Mouse (Mus musculus) heart, postnatal 36 days (tissue): ENCODE results near the gene Eif3c. TPM values are rescaled to one million over a fixed set of nuclear protein-coding genes. Genes with fewer than 3 reads are reported as not detected.

Experiments used
- DNase-seq, 2 experiments: peaks; one replicate each; pipeline ENCODE4 v3.0.0; 2021 to 2022
- intact Hi-C: fragments of 180-260 bp; cut with DNase I; formaldehyde crosslinking; loops from one replicate; pipeline ENCODE4 v1.15.1; 2025
- total RNA-seq, 2 experiments: library from RNA; stranded (reverse); gene quantifications; 2 replicates each; pipeline ENCODE4 v1.2.3; 2021

Eif3c gene
- total RNA-seq, 2 experiments from 2014 or later, result 156 to 157 TPM

GRCm38 (mm10) chr7:126565693-126566092 lies 518 bp downstream of the Eif3c start:
- DNase-seq, result no peak
- intact Hi-C loops, result loop anchor here (2.0 kb wide), 1 partner anchor 79 kb away; the partner anchor contains the start of gene Tufm

GRCm38 (mm10) chr7:126556635-126557034 lies 9.6 kb downstream of the Eif3c start:
- no peak for DNase-seq
- intact Hi-C loops, result no loop called here

DNA sequence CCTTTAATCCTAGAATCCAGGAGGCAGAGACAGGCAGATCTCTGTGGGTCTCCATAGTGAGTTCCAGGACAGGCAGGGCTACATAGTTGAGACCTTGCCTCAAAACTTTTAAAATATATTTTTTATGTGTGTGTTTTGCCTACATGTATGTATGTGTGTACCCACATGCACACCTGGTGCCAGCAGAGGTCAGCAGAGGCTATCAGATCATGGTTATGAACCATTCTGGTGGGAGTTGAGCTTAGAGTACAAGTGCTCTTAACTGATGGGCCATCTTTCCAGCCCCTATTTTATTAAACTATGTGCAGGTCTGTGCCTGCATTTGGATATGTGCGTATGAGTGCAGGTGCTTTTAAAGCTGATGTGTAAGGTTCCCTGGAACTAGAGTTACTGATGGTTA lies 11.4 kb downstream of the Eif3c start:
- intact Hi-C loops, result no loop called here
- DNase-seq, result no peak

DNA sequence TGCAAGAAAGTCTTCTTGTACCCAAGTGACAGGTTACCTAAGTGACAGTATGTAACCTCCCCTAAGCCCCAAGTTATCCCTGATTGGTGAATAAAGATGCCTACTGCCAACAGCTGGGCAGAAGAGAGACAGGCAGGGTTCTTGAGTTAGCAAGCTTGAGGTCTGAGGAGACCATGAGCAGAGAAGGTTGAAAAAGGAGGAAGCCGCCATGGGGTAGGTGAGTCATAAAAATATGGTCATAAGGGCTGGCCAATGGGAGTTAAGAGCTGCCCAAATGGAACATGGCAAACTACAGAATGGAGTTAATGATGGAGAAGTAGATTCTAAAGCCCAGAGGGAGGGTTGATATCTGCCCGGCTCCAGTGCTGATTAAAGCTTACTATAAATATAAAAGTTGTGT lies 20.6 kb downstream of the Eif3c start:
- intact Hi-C loops, result no loop called here
- DNase-seq, result no peak

GRCm38 (mm10) chr7:126541661-126542060 lies 24.6 kb downstream of the Eif3c start:
- intact Hi-C loops, result no loop called here
- no peak for DNase-seq

- DNase-seq, result no peak
- intact Hi-C loops, result no loop called here
These were observed 28.2 kb downstream of the Eif3c start for GRCm38 (mm10) chr7:126537820-126538585.

GRCm38 (mm10) chr7:126536466-126536865 lies 29.7 kb downstream of the Eif3c start:
- DNase-seq, result no peak
- intact Hi-C loops, result no loop called here

DNA sequence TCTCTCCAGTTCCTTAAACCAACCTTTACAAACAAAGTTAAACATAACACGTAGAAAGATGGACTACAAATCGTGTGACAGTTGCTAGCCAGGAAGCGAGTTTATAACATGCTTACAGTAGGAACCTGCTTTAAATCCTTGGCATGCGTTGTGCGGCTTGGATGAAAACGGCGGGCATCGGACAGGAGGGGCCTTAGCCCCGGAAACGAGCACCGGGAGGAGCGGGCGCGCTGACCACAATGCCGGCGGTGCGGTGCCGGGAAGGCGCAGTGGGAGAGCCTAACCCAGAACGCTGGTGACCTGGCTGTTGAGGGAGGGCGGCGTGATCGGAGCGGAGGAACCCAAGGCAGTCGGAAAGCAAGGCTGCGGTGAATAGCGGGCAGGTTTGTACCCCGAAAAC lies 30.4 kb downstream of the Eif3c start:
- intact Hi-C loops, result no loop called here
- DNase-seq, result no peak

GRCm38 (mm10) chr7:126533434-126533833 lies 32.8 kb downstream of the Eif3c start:
- intact Hi-C loops, result no loop called here
- no peak for DNase-seq

DNA sequence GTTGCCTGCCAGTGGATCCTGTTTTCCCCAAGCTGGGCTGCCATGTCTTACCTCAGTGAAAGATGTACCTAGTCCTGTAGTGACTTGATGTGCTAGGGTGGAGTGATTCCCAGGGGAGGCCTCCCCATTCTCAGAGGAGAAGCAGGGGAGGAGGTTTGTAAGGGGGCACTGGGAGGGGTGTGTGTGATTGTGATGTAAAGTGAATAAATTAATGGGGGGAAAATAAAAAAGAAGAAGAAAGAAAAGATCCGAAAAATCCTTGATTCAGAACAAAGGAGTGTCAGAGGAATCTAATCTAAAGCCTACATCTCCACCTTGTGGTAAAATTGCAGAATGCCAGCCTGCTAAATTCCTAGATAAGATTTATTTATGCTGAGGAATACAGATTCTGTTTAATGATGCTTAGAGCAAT lies 38.0 kb downstream of the Eif3c start:
- DNase-seq, result peak in 1 of 2 experiments; percentile 7
- intact Hi-C loops, result loop anchor here (1.0 to 2.0 kb wide), 4 partner anchors 23 to 205 kb away; no protein-coding TSS in a partner anchor

DNA sequence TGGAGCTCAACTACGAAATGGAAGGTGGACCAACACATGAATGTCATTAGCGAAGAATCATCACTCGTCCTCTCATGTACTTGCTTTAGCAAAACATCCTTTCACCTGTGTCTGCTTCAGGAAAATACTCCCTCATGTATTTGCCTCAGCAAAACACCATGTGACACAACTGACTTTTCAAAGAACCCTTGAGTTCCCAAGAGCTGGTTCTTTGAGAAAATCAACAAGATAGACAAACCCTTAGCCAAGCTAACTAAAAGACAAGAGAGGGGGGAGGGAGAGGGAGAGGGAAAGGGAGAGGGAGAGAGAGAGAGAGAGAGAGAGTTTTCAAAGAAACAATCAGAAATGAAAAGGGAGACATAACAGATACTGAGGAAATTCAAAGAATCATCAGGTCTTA lies 42.9 kb downstream of the Eif3c start:
- intact Hi-C loops, result no loop called here
- DNase-seq, result no peak

DNA sequence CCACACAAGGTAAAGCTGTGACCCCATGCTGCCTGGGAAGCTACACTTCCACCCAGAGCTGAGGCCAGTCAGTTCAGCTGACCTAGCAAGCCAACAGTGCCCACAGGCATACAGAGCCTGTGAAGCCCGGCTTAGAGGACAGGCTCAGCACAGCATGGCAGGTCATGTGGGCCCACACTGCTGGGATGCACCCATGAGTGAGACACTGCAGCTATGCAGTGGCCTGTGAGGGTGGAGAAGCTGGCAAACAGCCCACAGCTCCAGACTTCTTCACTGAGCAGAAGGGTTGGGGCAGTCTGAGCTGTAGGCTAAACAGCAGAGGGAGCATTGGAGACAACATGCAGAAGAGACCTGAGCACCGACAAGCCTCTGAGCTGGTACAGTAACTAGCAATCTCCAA lies 46.7 kb downstream of the Eif3c start:
- no peak for DNase-seq

DNA sequence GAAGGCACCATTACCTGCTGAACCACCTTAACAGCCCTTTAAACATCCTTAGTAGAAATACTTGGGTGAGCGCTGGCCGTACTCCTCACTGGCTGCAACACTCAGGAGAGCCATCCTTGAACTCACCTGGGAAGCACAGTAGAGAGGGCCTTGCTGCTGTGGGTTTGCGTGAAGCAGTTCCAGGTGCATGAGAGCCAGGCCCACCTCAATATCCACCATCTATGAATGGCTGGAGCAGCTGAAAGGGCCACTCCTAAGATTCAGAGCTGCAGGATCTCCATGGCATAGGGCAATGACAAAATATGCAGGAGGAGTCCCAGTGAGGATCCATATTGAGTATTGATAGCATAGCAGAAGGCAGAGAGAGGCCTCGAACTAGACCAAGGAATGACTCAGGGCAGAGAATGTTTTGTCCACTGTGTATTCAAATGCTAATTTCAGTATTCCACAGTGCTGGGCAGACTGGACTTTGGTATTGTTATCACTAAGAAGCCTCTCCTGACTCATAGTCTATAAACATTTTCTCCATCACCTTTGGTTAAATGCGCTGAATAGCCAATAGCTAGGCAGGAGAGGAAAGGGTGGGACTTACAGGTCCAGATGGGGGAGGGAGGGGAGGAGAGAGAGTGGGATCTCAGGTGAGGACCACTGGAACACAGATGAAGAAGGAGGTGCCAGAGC lies 47.8 kb downstream of the Eif3c start:
- DNase-seq, result no peak
- intact Hi-C loops, result no loop called here

More for the DNA sequence above, 46.7 kb downstream of the Eif3c start:
- intact Hi-C loops, result no loop called here

DNA sequence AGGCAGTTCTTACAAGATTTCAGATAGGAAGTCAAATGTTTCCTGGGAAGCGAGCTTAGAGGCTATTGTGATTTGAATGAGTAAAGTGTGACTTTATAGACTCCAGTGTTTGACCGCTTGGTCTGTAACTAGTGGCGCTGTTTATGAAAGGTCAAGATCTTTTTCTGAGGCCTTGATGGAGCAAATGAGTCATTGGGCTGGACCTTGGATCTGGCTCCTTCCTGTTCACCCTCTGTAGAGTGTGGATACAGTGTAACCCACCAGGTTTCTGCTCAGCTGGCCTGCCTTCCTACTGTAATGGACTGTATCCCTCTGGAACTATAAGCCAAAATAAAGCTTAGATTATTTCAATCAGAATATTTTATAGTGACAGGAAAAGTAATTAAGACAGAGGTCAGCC lies 54.9 kb downstream of the Eif3c start:
- DNase-seq, result no peak
- intact Hi-C loops, result no loop called here

- intact Hi-C loops, result loop anchor here (10.0 kb wide), 1 partner anchor 838 kb away; the partner anchor contains the start of gene Zfp768
These were observed 59.0 kb downstream of the Eif3c start for GRCm38 (mm10) chr7:126507126-126507778.

GRCm38 (mm10) chr7:126504913-126505312 lies 61.3 kb downstream of the Eif3c start:
- DNase-seq, result no peak
- intact Hi-C loops, result loop anchor here (2.0 to 10.0 kb wide), 3 partner anchors 24 to 840 kb away; partner anchors contain the start of genes Tbx6 and Zfp768

More at GRCm38 (mm10) chr7:126507126-126507778, 59.0 kb downstream of the Eif3c start:
- no peak for DNase-seq

DNA sequence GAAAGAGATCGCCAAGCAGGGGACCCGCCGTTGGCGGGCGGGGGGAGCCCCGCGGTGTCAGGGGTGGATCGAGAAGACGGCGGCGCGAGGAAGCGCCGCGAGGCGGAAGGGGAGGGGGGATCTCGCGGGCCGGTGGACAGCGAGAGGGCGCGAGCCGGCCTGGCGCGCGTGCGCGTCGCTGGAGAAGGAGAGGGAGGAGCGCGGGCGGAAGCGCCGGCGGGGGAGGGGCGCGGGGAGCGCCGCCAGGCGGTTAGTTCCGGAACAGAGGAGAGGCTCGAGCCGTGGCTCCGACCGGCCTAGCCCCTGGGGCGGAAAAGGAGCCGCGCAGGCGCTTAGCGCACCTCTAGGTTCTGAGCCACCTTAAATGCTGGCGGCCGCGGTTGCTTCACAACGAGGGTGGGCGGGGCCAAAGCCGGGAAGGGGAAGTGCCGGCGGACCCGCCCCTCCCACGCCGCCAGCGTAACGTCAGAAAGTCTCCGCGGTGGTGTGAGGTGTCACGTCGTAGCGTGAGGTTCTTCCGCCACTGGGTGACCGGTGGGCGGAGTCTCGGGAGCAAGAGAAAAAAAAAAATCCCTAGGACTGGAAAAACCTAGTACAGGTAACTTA lies 62.8 kb downstream of the Eif3c start, which contains the start of gene Atxn2l:
Gene Atxn2l (minus strand): TSS at position 165 of the 606 bp plus-strand sequence.
- intact Hi-C loops, result loop anchor here (1.0 to 10.0 kb wide), 3 partner anchors 16 to 841 kb away; partner anchors contain the start of genes Tbx6, Tufm and Zfp768
- DNase-seq, result peak; percentile 98 to 99

DNA sequence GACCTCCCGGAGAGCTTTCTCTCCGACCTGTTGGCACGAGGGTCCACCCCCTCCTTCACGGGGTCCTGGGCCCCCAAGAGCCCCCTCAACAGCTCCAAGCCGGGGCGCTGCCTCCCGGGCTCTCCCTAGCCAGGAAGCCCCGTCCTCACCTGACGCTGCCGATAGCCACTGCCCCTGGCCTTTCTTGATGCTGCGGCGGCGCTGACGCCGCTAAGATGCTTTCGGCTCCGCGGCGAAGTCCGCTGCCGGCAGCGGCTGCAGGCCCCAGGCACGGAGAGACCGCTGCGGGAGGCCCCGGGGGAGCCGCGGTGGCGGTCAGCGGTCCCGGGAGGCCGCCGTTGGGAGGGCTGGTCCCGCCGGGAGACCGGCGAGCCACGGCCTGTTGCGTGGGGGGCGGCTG lies 63.5 kb downstream of the Eif3c start:
- intact Hi-C loops, result loop anchor here (1.0 to 10.0 kb wide), 3 partner anchors 15 to 842 kb away; partner anchors contain the start of genes Tbx6, Tufm and Zfp768
- no peak for DNase-seq

GRCm38 (mm10) chr7:126502023-126502741 lies 64.0 kb downstream of the Eif3c start:
- intact Hi-C loops, result loop anchor here (5.0 to 10.0 kb wide), 2 partner anchors 280 to 843 kb away; partner anchors contain the start of genes Tbx6 and Zfp768
- DNase-seq, result peak; percentile 90 to 96

DNA sequence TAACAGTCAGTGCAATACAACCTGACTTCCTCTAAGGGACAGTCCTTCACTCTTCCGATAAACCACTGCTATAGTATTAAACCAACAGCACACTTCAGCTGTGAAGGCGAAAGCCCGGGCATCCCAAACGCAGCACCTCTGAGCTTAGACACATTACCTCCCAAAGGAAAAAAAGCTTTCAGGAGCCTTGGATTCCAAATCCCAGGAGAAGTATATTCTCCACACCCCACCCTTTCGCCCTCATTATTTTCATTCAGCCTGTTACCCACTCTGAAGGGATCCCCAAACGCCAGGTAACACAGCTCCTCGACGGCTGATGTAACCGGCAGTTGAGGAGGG lies 64.6 kb downstream of the Eif3c start:
- no peak for DNase-seq
- intact Hi-C loops, result loop anchor here (1.0 to 10.0 kb wide), 3 partner anchors 11 to 843 kb away; partner anchors contain the start of genes Tbx6 and Zfp768
